Mouse (Mus musculus) layer of hippocampus, adult 9-10 months (tissue): ENCODE measurements around the gene Olfr424.
A peak's percentile ranks its signal among the peaks of the same experiment; 100 is the strongest.

Experiments
- DNase-seq: peaks from one replicate; pipeline ENCODE4 v3.0.0; 2022; ENCODE audit warnings: low spot score

Gene Olfr424

GRCm38 (mm10) chr1:174131217-174131616 is at the start of gene Olfr424:
TSS of gene Olfr424 (plus strand) at chr1:174131517.
- no peak for DNase-seq

GRCm38 (mm10) chr1:174084031-174084430 is 47.3 kb upstream of the Olfr424 start, which contains the start of gene Olfr429:
TSS of gene Olfr429 (plus strand) at chr1:174084331.
- DNase-seq, result no peak

- no peak for DNase-seq
These were observed 34.7 kb upstream of the Olfr424 start, which contains the start of gene Olfr427 for GRCm38 (mm10) chr1:174096591-174096990. TSS of gene Olfr427 (plus strand) at chr1:174096891.

GRCm38 (mm10) chr1:174103735-174104134 is 27.6 kb upstream of the Olfr424 start:
- DNase-seq, result peak; percentile 29

GRCm38 (mm10) chr1:174121062-174121461 is 10.3 kb upstream of the Olfr424 start, which contains the start of gene Olfr231:
TSS of gene Olfr231 (minus strand) at chr1:174121162.
- DNase-seq, result no peak

- DNase-seq, result no peak
These were observed 682 bp downstream of the Olfr424 start for GRCm38 (mm10) chr1:174131999-174132398.

- DNase-seq, result no peak
These were observed 10.1 kb downstream of the Olfr424 start for GRCm38 (mm10) chr1:174141384-174141783.

- no peak for DNase-seq
These were observed 15.4 kb downstream of the Olfr424 start for GRCm38 (mm10) chr1:174146696-174147095.

GRCm38 (mm10) chr1:174149289-174149688 is 18.0 kb downstream of the Olfr424 start:
- DNase-seq, result no peak

GRCm38 (mm10) chr1:174155333-174155732 is 24.0 kb downstream of the Olfr424 start, which contains the start of gene Olfr420:
TSS of gene Olfr420 (plus strand) at chr1:174155633.
- no peak for DNase-seq

- DNase-seq, result no peak
These were observed 26.3 kb downstream of the Olfr424 start for GRCm38 (mm10) chr1:174157622-174158021.

GRCm38 (mm10) chr1:174158512-174158911 is 27.2 kb downstream of the Olfr424 start:
- no peak for DNase-seq

- DNase-seq, result no peak
These were observed 27.8 kb downstream of the Olfr424 start for GRCm38 (mm10) chr1:174159095-174159494.

- no peak for DNase-seq
These were observed 37.7 kb downstream of the Olfr424 start for GRCm38 (mm10) chr1:174169024-174169423.

GRCm38 (mm10) chr1:174170706-174171501 is 39.6 kb downstream of the Olfr424 start:
- DNase-seq, result no peak

GRCm38 (mm10) chr1:174171537-174171936 is 40.2 kb downstream of the Olfr424 start:
- no peak for DNase-seq

- DNase-seq, result no peak
These were observed 41.3 kb downstream of the Olfr424 start, which contains the start of gene Spta1 for GRCm38 (mm10) chr1:174172605-174173004. TSS of gene Spta1 (plus strand) at chr1:174172776.
